Mouse (Mus musculus): Measurements from ENCODE around the gene Gm49368. TPM values are rescaled to one million over a fixed set of nuclear protein-coding genes. Genes with fewer than 3 reads are reported as not detected.
A peak's percentile ranks its signal among the peaks of the same experiment; 100 is the strongest.

The Gm49368 gene
- total and polyA plus RNA-seq, 2 experiments, result 0.09 TPM; not detected in 1

DNA sequence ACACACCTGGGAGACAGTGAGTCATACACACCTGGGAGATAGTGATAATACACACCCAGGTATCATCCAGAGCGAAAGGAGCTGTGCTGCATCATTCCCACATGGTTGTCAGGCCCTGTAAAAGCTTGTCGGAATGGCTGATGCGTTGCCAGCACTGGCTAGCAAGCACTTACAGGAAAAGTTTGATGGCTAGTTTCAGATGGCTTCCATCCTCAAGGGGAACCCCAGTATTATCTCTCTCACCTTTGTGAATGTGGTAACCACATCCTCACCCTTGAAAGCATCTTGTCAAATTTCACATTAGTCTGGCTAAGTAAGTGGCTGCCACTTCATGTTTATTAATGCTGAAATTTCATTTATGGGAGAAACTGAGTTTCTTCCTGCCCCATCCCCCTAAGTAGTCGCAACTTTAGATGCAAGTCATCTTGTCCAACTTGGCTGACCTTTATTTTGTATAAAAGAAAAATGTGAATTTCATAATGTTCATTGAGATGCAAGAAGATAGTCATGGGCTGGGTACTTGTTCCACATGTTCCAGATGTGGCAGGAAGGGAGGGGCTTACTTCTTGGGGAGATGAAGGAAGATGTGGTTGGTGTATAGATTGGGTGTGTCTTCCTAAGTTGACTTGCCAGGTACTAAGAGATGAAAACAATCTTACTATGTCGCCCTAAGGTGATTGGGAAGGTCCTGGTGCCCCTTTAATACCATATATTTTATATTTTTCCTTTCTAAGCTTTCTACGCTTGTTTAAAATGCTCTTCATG, 57.4 kb downstream of the Gm49368 start:
- DNase-seq (ENCODE audit: extremely low read depth, low read depth, low spot score), result peak; percentile 3
- WGBS, result 84% methylated on average over 6 of the region's 6 CpGs
- Histone ChIP-seq H3K4me3 (ENCODE audit: insufficient read depth, low read depth, low read length) (no peak overlapping the region), H3K27ac (replicated peaks; ENCODE audit: insufficient read depth, low read depth, low read length) (no peak overlapping the region), H3K9ac (ENCODE audit: low read depth, low read length) (no peak overlapping the region), H3K36me3 (ENCODE audit: control insufficient read depth, insufficient read depth, low read length) (no peaks in the 10 kb centered on the region), H3K4me1 (ENCODE audit: control insufficient read depth, insufficient read depth, low read length) (no peaks in the 10 kb centered on the region), H3K79me2 (ENCODE audit: control insufficient read depth, insufficient read depth, low read length) (no peaks in the 10 kb centered on the region), H3K27me3 (ENCODE audit: control insufficient read depth, insufficient read depth, low read length) (no peaks in the 10 kb centered on the region)
- no peak for TF ChIP-seq CTCF (IDR thresholded peaks at IDR 0.05; ENCODE audit: low read depth, low read length)
- TF ChIP-seq POLR2A (IDR thresholded peaks at IDR 0.05; ENCODE audit: extremely low read depth, insufficient read depth, low read length), result no peak

DNA sequence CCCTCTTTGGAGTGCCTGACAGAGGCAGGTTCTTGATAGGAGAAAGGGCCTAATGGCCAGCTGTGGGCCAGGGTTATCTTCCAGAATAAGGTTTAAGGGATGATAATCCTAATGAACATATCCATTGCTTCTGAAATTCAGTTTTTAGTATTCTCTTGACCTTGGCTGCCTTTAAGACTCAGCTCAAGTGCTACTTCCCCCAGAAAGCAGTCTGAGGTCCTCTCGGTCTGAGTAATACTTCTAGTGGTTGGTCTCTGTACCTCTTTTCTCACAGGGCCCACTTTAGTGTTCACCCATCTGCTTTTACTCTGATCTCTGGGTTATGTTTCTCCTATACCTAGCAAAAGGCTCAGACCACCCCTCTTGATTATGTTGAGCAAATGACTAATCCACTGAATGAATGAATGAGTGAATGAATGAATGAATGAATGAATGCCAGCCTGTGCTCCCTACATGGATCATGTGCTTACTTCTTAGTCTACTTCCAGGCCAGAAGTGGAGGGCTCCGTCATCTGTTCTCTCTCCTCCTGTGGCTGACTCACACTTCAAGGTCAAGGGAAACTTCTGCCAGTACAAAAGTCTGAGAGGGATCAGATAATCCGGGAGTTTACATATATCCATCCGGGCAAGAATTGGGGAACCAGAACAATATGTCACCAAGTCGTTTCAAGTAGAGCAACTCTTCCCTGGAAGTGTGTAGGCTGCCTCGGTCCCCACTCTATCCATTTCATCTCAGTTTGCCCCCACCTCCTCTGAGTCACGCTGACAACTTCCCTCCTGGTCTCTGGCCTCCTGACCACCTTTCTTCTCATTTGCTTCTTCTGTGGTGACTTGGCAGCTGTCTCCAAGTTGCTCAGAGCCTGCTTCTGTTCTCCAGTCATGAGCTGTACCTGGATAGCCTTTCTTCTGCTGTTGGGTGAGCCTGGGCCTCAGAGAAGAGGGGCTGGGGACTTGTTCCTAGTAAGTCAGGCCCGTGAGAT, 66.5 kb downstream of the Gm49368 start, which contains the start of gene Itgax:
Gene Itgax, plus strand, starts transcription at position 807 of the 980 bp plus-strand sequence.
- WGBS, result 65% methylated on average over 8 of the region's 8 CpGs
- DNase-seq (ENCODE audit: extremely low read depth, low read depth, low spot score), result peak; percentile 4
- Histone ChIP-seq H3K27ac (replicated peaks; ENCODE audit: insufficient read depth, low read depth, low read length) (no peak within 1 kb of the TSS), H3K4me1 (ENCODE audit: control insufficient read depth, insufficient read depth, low read length) (no peaks in the 10 kb centered on the region; the same call in 1 of the 2 replicates), H3K4me3 (ENCODE audit: insufficient read depth, low read depth, low read length) (no peak within 1 kb of the TSS), H3K36me3 (ENCODE audit: control insufficient read depth, insufficient read depth, low read length) (no peaks in the 10 kb centered on the region), H3K27me3 (ENCODE audit: control insufficient read depth, insufficient read depth, low read length) (no peaks in the 10 kb centered on the region), H3K9ac (ENCODE audit: low read depth, low read length) (no peak within 1 kb of the TSS), H3K79me2 (ENCODE audit: control insufficient read depth, insufficient read depth, low read length) (no peaks in the 10 kb centered on the region)
- TF ChIP-seq POLR2A (IDR thresholded peaks at IDR 0.05; ENCODE audit: extremely low read depth, insufficient read depth, low read length) (no peak), CTCF (IDR thresholded peaks at IDR 0.05; ENCODE audit: low read depth, low read length) (no peak)

DNA sequence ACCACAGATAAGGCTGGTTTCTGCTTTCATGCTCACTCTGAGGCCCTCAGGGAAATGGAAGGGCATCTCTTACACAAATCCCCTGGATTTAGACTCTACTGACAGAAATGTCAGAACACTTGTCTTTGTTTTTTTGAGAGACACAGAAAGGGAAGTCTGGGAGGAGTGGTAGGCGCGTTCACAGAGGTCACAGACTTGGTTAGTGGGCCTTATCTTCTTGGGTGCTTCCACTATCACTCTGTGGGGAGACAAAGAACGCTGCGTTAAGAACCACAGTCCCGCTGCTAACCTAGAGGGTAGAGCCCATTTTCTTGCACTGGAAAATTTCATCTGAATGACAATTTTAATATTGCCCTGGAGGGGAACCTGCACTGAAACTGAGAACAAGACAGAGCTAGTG, 69.7 kb downstream of the Gm49368 start:
- Histone ChIP-seq H3K36me3 (ENCODE audit: control insufficient read depth, insufficient read depth, low read length) (no peaks in the 10 kb centered on the region), H3K4me1 (ENCODE audit: control insufficient read depth, insufficient read depth, low read length) (no peaks in the 10 kb centered on the region; the same call in 1 of the 2 replicates), H3K9ac (ENCODE audit: low read depth, low read length) (no peak overlapping the region), H3K4me3 (ENCODE audit: insufficient read depth, low read depth, low read length) (no peak overlapping the region), H3K27me3 (ENCODE audit: control insufficient read depth, insufficient read depth, low read length) (no peaks in the 10 kb centered on the region), H3K79me2 (ENCODE audit: control insufficient read depth, insufficient read depth, low read length) (no peaks in the 10 kb centered on the region), H3K27ac (replicated peaks; ENCODE audit: insufficient read depth, low read depth, low read length) (no peak overlapping the region)
- TF ChIP-seq CTCF (IDR thresholded peaks at IDR 0.05; ENCODE audit: low read depth, low read length) (no peak), POLR2A (IDR thresholded peaks at IDR 0.05; ENCODE audit: extremely low read depth, insufficient read depth, low read length) (no peak)
- peak; percentile 3 for DNase-seq (ENCODE audit: extremely low read depth, low read depth, low spot score)
- 77% methylated on average over 5 of the region's 5 CpGs for WGBS

- 78% methylated on average over 2 of the region's 2 CpGs for WGBS
- TF ChIP-seq CTCF (IDR thresholded peaks at IDR 0.05; ENCODE audit: low read depth, low read length) (no peak), POLR2A (IDR thresholded peaks at IDR 0.05; ENCODE audit: extremely low read depth, insufficient read depth, low read length) (no peak)
Measured at GRCm38 (mm10) chr7:128133596-128133995, 71.1 kb downstream of the Gm49368 start.

DNA sequence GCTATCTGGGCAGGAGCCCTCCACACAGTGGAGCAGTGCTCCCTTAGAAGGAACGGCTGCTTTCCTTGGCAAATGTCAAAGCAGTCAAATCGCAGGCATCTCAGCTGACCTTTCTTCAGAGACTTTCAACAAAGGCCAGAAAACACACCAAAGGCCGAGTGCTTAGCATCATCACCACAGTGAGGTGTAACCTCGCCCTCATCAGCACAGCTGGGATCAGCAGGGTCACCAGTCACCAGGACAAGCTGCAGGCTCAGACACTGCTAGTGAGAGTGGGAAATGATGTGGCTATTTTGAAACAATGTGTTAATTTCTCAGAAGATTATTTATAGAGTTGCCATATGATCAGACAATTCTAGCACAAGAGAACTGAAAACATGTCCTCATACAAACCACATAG, 74.4 kb downstream of the Gm49368 start:
- no peaks in the 10 kb centered on the region; the same call in 1 of the 2 replicates for H3K4me1 ChIP-seq (ENCODE audit: control insufficient read depth, insufficient read depth, low read length)
- no peaks in the 10 kb centered on the region for H3K79me2 ChIP-seq (ENCODE audit: control insufficient read depth, insufficient read depth, low read length)
- no peak overlapping the region for H3K27ac ChIP-seq (replicated peaks; ENCODE audit: insufficient read depth, low read depth, low read length)
- DNase-seq (ENCODE audit: extremely low read depth, low read depth, low spot score), result no peak
- H3K9ac ChIP-seq (ENCODE audit: low read depth, low read length), result no peak overlapping the region
- no peak overlapping the region for H3K4me3 ChIP-seq (ENCODE audit: insufficient read depth, low read depth, low read length)
- TF ChIP-seq POLR2A (IDR thresholded peaks at IDR 0.05; ENCODE audit: extremely low read depth, insufficient read depth, low read length), result no peak
- no peak for TF ChIP-seq CTCF (IDR thresholded peaks at IDR 0.05; ENCODE audit: low read depth, low read length)
- no peaks in the 10 kb centered on the region for H3K36me3 ChIP-seq (ENCODE audit: control insufficient read depth, insufficient read depth, low read length)
- 63% methylated on average over 4 of the region's 4 CpGs for WGBS
- no peaks in the 10 kb centered on the region for H3K27me3 ChIP-seq (ENCODE audit: control insufficient read depth, insufficient read depth, low read length)

More at GRCm38 (mm10) chr7:128133596-128133995, 71.1 kb downstream of the Gm49368 start:
- peak; percentile 29 for DNase-seq (ENCODE audit: extremely low read depth, low read depth, low spot score)
- Histone ChIP-seq H3K27me3 (ENCODE audit: control insufficient read depth, insufficient read depth, low read length) (no peaks in the 10 kb centered on the region), H3K9ac (ENCODE audit: low read depth, low read length) (no peak overlapping the region), H3K36me3 (ENCODE audit: control insufficient read depth, insufficient read depth, low read length) (no peaks in the 10 kb centered on the region), H3K79me2 (ENCODE audit: control insufficient read depth, insufficient read depth, low read length) (no peaks in the 10 kb centered on the region), H3K4me1 (ENCODE audit: control insufficient read depth, insufficient read depth, low read length) (no peaks in the 10 kb centered on the region; the same call in 1 of the 2 replicates), H3K27ac (replicated peaks; ENCODE audit: insufficient read depth, low read depth, low read length) (no peak overlapping the region), H3K4me3 (ENCODE audit: insufficient read depth, low read depth, low read length) (no peak overlapping the region)
